Mouse (Mus musculus) midbrain, postnatal 0 days (tissue): ENCODE measurements around the gene Prlhr. TPM values are rescaled to one million over a fixed set of nuclear protein-coding genes. Genes with fewer than 3 reads are reported as not detected.

Experiments used
- ATAC-seq: fragments of 200-750 bp; cut with Nextera tagmentation; 2 replicates; pipeline ENCODE4 v1.8.0; 2017; ENCODE audit warnings: moderate number of reproducible peaks, mild to moderate bottlenecking, moderate TSS enrichment, moderate library complexity; ENCODE audit not compliant: low FRiP score
- DNase-seq: peaks from one replicate; pipeline ENCODE4 v3.0.0-alpha.2; 2015; ENCODE audit warnings: low spot score
- H3K27ac ChIP-seq: fragments of 300-500 bp; sonication (generic); 2 replicates; pipeline ENCODE4 v1.5.1; 2014; ENCODE audit warnings: low read depth, mild to moderate bottlenecking, low read length, mixed read lengths
- H3K27me3 ChIP-seq: fragments of 300-500 bp; sonication (generic); 2 replicates; pipeline ENCODE4 v1.6.1; 2014; ENCODE audit warnings: low read length, control low read depth, mixed read lengths; ENCODE audit not compliant: insufficient read depth
- H3K36me3 ChIP-seq: fragments of 300-500 bp; sonication (generic); 2 replicates; pipeline ENCODE4 v1.6.1; 2014; ENCODE audit warnings: low read length, control low read depth, mixed read lengths; ENCODE audit not compliant: insufficient read depth
- H3K4me1 ChIP-seq: fragments of 300-500 bp; sonication (generic); 2 replicates; pipeline ENCODE4 v1.6.1; 2014; ENCODE audit warnings: mild to moderate bottlenecking, control low read depth, antibody characterized with exemption, low read length, mixed read lengths; ENCODE audit not compliant: insufficient read depth
- H3K4me2 ChIP-seq: fragments of 300-500 bp; sonication (generic); 2 replicates; pipeline ENCODE4 v1.6.1; 2014; ENCODE audit warnings: low read depth, mild to moderate bottlenecking, low read length, mixed read lengths; ENCODE audit not compliant: poor library complexity, severe bottlenecking
- H3K4me3 ChIP-seq: fragments of 300-500 bp; sonication (generic); 2 replicates; pipeline ENCODE4 v1.5.1; 2014; ENCODE audit warnings: low read depth, mild to moderate bottlenecking, low read length, moderate library complexity
- H3K9ac ChIP-seq: fragments of 300-500 bp; sonication (generic); replicated peaks from 2 replicates; pipeline ENCODE4 v1.6.1; 2014; ENCODE audit warnings: mild to moderate bottlenecking, low read length, moderate library complexity, mixed read lengths; ENCODE audit not compliant: poor library complexity, severe bottlenecking
- H3K9me3 ChIP-seq: fragments of 300-500 bp; sonication (generic); 2 replicates; pipeline ENCODE4 v1.6.1; 2016; ENCODE audit warnings: low read length, control low read depth
- CTCF ChIP-seq: IDR thresholded peaks from 2 replicates; pipeline ENCODE4 v1.5.1; 2016; ENCODE audit warnings: antibody characterized with exemption, mild to moderate bottlenecking
- WGBS: fragments of 180-500 bp; shearing (Covaris S2); extraction: QIAGEN DNeasy Blood & Tissue Kit; methylation state at CpG from one replicate; pipeline ENCODE4 v1.1.7; 2014; 5-methylcytosine and 5-hydroxymethylcytosine counted together
- polyA plus RNA-seq: library from polyadenylated mRNA; unstranded; fragments of >200 nt; fragmentation: Nextera tagmentation; extraction: Ambion mirVana; gene quantifications from 2 replicates; pipeline ENCODE4 v1.2.1, GENCODE M21; 2015
- total RNA-seq: library from RNA; depleted of rRNA; stranded (reverse); fragments of >200 nt; gene quantifications from 2 replicates; pipeline ENCODE4 v1.2.3, GENCODE M21; 2014

Prlhr gene
- total and polyA plus RNA-seq, 2 experiments from 2014 or later: 0.41 to 6.7 TPM

DNA sequence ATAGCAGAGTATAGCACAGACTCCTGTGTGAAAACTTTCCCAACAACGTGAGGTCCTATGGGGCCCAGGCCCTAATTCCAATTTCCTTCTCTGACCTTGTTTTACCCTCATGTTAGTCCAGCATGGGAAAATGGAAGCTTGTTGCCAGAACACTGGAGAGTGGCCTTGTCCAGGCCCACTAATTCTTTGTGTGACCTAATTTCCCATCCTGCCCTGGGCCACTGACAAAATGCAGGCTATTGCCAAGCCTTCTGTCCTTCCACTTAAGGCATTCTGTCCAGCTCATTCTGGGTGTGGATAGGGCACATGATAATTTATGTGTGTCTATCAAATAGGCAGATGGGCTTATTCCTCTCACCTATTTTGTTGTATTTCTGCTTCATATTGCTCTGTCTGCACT lies 21.5 kb upstream of the Prlhr start:
- no peak for TF ChIP-seq CTCF
- Histone ChIP-seq H3K4me1 (no peaks in the 10 kb centered on the region), H3K4me3 (no peak overlapping the region), H3K9ac (no peak overlapping the region), H3K27ac (no peak overlapping the region), H3K4me2 (no peak overlapping the region), H3K27me3 (no peaks in the 10 kb centered on the region), H3K36me3 (no peaks in the 10 kb centered on the region), H3K9me3 (no peaks in the 10 kb centered on the region)
- 75% methylated on average over 1 of the region's 1 CpGs for WGBS
- no peak for ATAC-seq
- no peak for DNase-seq

DNA sequence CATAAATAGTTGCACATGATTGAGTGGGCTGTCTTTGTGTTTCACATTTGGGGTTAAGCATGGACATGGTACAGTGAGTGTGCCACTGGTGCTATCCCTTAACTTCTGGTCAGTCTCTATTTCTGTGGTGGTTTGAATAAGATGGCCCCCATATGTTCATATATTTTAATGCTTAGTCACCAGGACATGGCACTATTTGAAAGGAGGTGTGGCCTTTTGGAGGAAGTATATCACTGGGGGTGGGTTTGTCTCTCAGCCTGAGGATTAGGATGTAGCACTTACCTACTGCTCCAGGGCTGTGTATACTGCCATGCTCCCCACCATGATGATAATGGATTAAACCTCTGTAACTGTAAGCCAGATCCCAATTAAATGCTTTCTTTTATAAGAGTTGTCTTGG lies 17.2 kb upstream of the Prlhr start:
- Histone ChIP-seq H3K27me3 (no peaks in the 10 kb centered on the region), H3K4me1 (no peaks in the 10 kb centered on the region), H3K9me3 (no peaks in the 10 kb centered on the region), H3K9ac (no peak overlapping the region), H3K27ac (no peak overlapping the region), H3K4me2 (no peak overlapping the region), H3K4me3 (no peak overlapping the region), H3K36me3 (no peaks in the 10 kb centered on the region)
- no peak for TF ChIP-seq CTCF
- no peak for ATAC-seq
- DNase-seq: no peak

DNA sequence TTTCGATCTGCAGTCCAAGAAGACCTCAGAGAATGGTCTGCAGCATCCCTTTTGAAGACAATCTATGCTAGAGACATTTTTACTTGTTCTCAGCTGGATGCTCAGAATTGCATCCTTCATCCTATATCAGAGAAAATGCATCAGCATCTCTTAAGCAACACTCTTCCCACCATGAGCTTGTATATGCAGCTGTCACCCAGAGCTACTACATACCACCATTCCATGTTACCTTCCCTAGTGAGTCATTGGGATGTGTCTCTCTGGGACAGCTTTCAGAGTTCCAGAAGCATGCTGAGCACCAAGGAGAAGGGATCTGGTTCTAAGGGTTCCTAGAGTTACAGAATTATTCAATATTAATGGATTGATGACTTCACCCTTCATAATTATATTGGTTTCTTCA lies 10.8 kb upstream of the Prlhr start:
- no peak overlapping the region for H3K4me2 ChIP-seq
- no peaks in the 10 kb centered on the region for H3K36me3 ChIP-seq
- no peak for ATAC-seq
- 44% methylated on average over 1 of the region's 1 CpGs for WGBS
- H3K27ac ChIP-seq: no peak overlapping the region
- DNase-seq: no peak
- H3K4me3 ChIP-seq: no peak overlapping the region
- no peaks in the 10 kb centered on the region for H3K9me3 ChIP-seq
- no peaks in the 10 kb centered on the region for H3K27me3 ChIP-seq
- H3K4me1 ChIP-seq: no peaks in the 10 kb centered on the region
- H3K9ac ChIP-seq: no peak overlapping the region
- no peak for TF ChIP-seq CTCF

- ATAC-seq (no peak), DNase-seq (no peak)
- no peak overlapping the region for H3K27ac ChIP-seq
- H3K36me3 ChIP-seq: no peaks in the 10 kb centered on the region
- TF ChIP-seq CTCF: no peak
- H3K27me3 ChIP-seq: no peaks in the 10 kb centered on the region
- no peak overlapping the region for H3K9ac ChIP-seq
- no peaks in the 10 kb centered on the region for H3K4me1 ChIP-seq
- no peaks in the 10 kb centered on the region for H3K9me3 ChIP-seq
- no peak overlapping the region for H3K4me3 ChIP-seq
- 48% methylated on average over 2 of the region's 2 CpGs for WGBS
- no peak overlapping the region for H3K4me2 ChIP-seq
These were observed 9.7 kb upstream of the Prlhr start for GRCm38 (mm10) chr19:60477788-60478187.

GRCm38 (mm10) chr19:60468846-60469245 lies 742 bp upstream of the Prlhr start:
- peak overlapping the region; percentile 37 for H3K4me3 ChIP-seq
- no peak for TF ChIP-seq CTCF
- no peak overlapping the region for H3K27ac ChIP-seq
- no peaks in the 10 kb centered on the region for H3K9me3 ChIP-seq
- 1% methylated on average over 10 of the region's 10 CpGs for whole genome bisulfite sequencing
- H3K4me1 ChIP-seq: peaks cover 6% of the 10 kb centered on the region; the same call in 1 of the 2 replicates
- DNase-seq (peak; percentile 46), ATAC-seq (peak; percentile 13; the same call in 1 of the 2 replicates)
- H3K36me3 ChIP-seq: no peaks in the 10 kb centered on the region
- no peak overlapping the region for H3K9ac ChIP-seq
- H3K4me2 ChIP-seq: peak overlapping the region; percentile 69
- H3K27me3 ChIP-seq: peaks cover 19% of the 10 kb centered on the region

DNA sequence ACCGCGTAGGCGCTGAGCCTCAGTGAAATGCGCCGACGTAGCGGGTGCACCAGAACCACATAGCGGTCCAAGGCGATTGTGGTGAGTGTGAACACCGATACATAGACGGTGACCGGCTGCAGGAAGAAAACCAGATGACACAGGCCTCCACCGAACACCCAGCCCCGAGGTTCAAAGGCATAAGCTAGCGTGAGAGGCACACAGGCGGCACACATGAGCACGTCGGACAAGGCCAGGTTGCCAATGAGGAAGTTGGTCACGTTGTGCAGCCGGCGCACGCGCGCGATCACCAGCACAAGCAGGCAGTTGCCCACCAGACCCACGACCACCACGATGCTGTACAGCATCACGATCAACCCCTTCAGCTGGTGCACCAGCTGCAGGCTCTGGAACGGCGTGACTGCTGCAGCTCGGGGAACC lies 506 bp downstream of the Prlhr start:
- DNase-seq (no peak), ATAC-seq (peak; percentile 32)
- no peaks in the 10 kb centered on the region for H3K36me3 ChIP-seq
- peak overlapping the region; percentile 37 for H3K4me3 ChIP-seq
- no peak for TF ChIP-seq CTCF
- WGBS: 10% methylated on average over 31 of the region's 31 CpGs
- peaks cover 6% of the 10 kb centered on the region; the same call in 1 of the 2 replicates for H3K4me1 ChIP-seq
- no peak overlapping the region for H3K9ac ChIP-seq
- H3K4me2 ChIP-seq: peak overlapping the region; percentile 69
- H3K9me3 ChIP-seq: no peaks in the 10 kb centered on the region
- H3K27ac ChIP-seq: no peak overlapping the region
- H3K27me3 ChIP-seq: peaks cover 19% of the 10 kb centered on the region
